Comparison of ENCODE assay signal across 24 mouse cellular contexts in the genomic region with DNA sequence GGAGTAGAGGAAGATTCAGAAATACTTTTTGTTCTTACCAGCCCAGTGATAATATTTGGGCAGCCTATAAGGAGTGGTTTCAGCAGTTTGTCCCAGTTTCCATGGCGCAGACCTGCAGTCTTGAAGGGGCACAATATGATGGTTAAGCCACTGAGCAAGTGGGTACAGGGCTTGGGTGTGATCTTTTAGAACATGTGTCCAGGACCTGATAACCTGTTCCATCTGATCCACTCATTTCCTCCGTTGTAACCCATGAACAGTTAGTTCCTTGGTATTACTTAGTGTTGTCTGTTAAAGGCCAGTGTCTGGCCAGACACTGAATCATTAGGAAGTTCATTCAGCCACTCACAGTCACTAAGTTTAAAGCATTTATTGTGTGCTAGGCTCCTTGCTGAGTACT. TPM values are rescaled to one million over a fixed set of nuclear protein-coding genes. Genes with fewer than 3 reads are reported as not detected.
DNase-seq lines count a peak whose midpoint lies in the region; ATAC-seq and TF ChIP-seq lines count a peak whose summit lies in the region.
"Had no signal": no experiment of that assay in that cellular context is flagged by ENCODE, and none has a peak within 500 bp of the region (broad histone marks: within the 10 kb centered on the region; RNA-seq: fewer than 3 reads in every experiment).

No protein-coding gene starts in this region.

- TF ChIP-seq CTCF in MEL (IDR thresholded peaks at IDR 0.05 in 2 of 3, conservative IDR thresholded peaks at IDR 0.05 in 1 of 3; ENCODE audit: control insufficient read depth in 1 of 3, insufficient read depth in 1 of 3, low read depth in 2 of 3, low read length in 3 of 3, poor library complexity in 1 of 3, severe bottlenecking in 1 of 3) = no peak
- TF ChIP-seq CTCF in liver, postnatal 0 days (IDR thresholded peaks at IDR 0.05; ENCODE audit: low read depth) = no peak

- H3K36me3 ChIP-seq in MEL (ENCODE audit: control insufficient read depth in 1 of 2, insufficient read depth in 2 of 2, low read length in 2 of 2) = peaks cover 0 to 27% of the 10 kb centered on the region in 2 experiments; a peak in 3 of 4 replicates
- H3K36me3 ChIP-seq in liver, embryonic 13.5 days = no peaks in the 10 kb centered on the region
- H3K36me3 ChIP-seq in liver, postnatal 0 days (replicated peaks; ENCODE audit: insufficient read depth, low read length) = no peaks in the 10 kb centered on the region
- H3K36me3 ChIP-seq in embryonic facial prominence, embryonic 10.5 days (replicated peaks) = peaks cover 42% of the 10 kb centered on the region

- H3K4me1 ChIP-seq in MEL (ENCODE audit: control insufficient read depth in 1 of 2, insufficient read depth in 2 of 2, low read length in 2 of 2) = peaks cover 8 to 11% of the 10 kb centered on the region in 2 experiments
- peaks cover 27% of the 10 kb centered on the region for H3K4me1 ChIP-seq in liver, embryonic 13.5 days (replicated peaks)
- H3K4me1 ChIP-seq in liver, postnatal 0 days (ENCODE audit: insufficient read depth) = no peaks in the 10 kb centered on the region
- H3K4me1 ChIP-seq in embryonic facial prominence, embryonic 10.5 days = no peaks in the 10 kb centered on the region
- H3K4me1 ChIP-seq: embryonic facial prominence, embryonic 12.5 days; heart, embryonic 10.5 days; hindbrain, embryonic 12.5 days had no signal

- TF ChIP-seq RAD21 in MEL (IDR thresholded peaks at IDR 0.05; ENCODE audit: low read depth, low read length) = no peak

- peak; percentile 88 for ATAC-seq in liver, embryonic 13.5 days (ENCODE audit: low read depth)
- peak; percentile 41 for ATAC-seq in liver, postnatal 0 days
- ATAC-seq: forebrain, embryonic 13.5 days; forebrain, postnatal 0 days; hindbrain, embryonic 16.5 days; inflammation-experienced regulatory T-cells, adult 6 months had no signal

- DNase-seq in MEL (ENCODE audit: low read depth, low spot score) = peak; percentile 30
- DNase-seq in c-Kit-positive CD71-positive TER-119-positive erythroid progenitor cells, embryonic 14.5 days (ENCODE audit: low spot score) = peak; percentile 37
- peak; percentile 22 for DNase-seq in liver, embryonic 13.5 days
- DNase-seq in liver, postnatal 0 days = no peak
- no peak for DNase-seq in layer of hippocampus, adult 9-10 months (ENCODE audit: low spot score)
- DNase-seq in embryonic facial prominence, embryonic 10.5 days (ENCODE audit: low spot score) = no peak
- DNase-seq in neural tube, embryonic 10.5 days (ENCODE audit: extremely low spot score, low spot score) = no peak
- no peak for DNase-seq in gastrocnemius, postnatal 25 days
- DNase-seq: adrenal gland, postnatal 25 days; cerebellum, adult 11 months; cerebellum, adult 8-10 months; cerebellum, postnatal 14 days; embryo, embryonic 11 days; forebrain, postnatal 0 days; gastrocnemius, adult 2 months; heart, adult 18-20 months; heart, postnatal 10 days; heart, postnatal 4 days had no signal

- H3K9me3 ChIP-seq in MEL (replicated peaks; ENCODE audit: insufficient read depth, low read length) = no peaks in the 10 kb centered on the region
- H3K9me3 ChIP-seq in liver, embryonic 13.5 days (replicated peaks) = no peaks in the 10 kb centered on the region
- 0 out of 2 replicates have a peak, but pooled peaks cover 3% of the 10 kb centered on the region for H3K9me3 ChIP-seq in liver, postnatal 0 days (ENCODE audit: low read length)
- no peaks in the 10 kb centered on the region for H3K9me3 ChIP-seq in embryonic facial prominence, embryonic 10.5 days
- H3K9me3 ChIP-seq: embryonic facial prominence, embryonic 12.5 days; forebrain, embryonic 13.5 days; heart, embryonic 10.5 days; hindbrain, embryonic 12.5 days had no signal

- no peak overlapping the region for H3K27ac ChIP-seq in MEL (ENCODE audit: control insufficient read depth, low read depth, low read length)
- 0 out of 2 replicates have a peak overlapping the region, but pooled peaks have one; percentile 4 for H3K27ac ChIP-seq in liver, embryonic 13.5 days
- H3K27ac ChIP-seq in liver, postnatal 0 days (ENCODE audit: low read depth) = no peak overlapping the region
- H3K27ac ChIP-seq in embryonic facial prominence, embryonic 10.5 days (replicated peaks) = no peak overlapping the region
- H3K27ac ChIP-seq: embryonic facial prominence, embryonic 12.5 days; forebrain, embryonic 13.5 days; gastrocnemius, adult 2 months; heart, embryonic 10.5 days; hindbrain, embryonic 12.5 days had no signal

- H3K79me2 ChIP-seq in MEL (ENCODE audit: control insufficient read depth, insufficient read depth, low read length, poor library complexity) = no peaks in the 10 kb centered on the region; the same call in 1 of the 2 replicates

- no peak overlapping the region for H3K9ac ChIP-seq in MEL (ENCODE audit: control insufficient read depth, low read depth, low read length, poor library complexity, severe bottlenecking)
- H3K9ac ChIP-seq in liver, embryonic 13.5 days = 0 out of 2 replicates have a peak overlapping the region, but pooled peaks have one; percentile 43
- no peak overlapping the region for H3K9ac ChIP-seq in liver, postnatal 0 days (replicated peaks)
- H3K9ac ChIP-seq: embryonic facial prominence, embryonic 12.5 days; forebrain, embryonic 13.5 days; forebrain, postnatal 0 days; hindbrain, embryonic 12.5 days had no signal

- no peak for TF ChIP-seq EP300 in MEL (IDR thresholded peaks at IDR 0.05; ENCODE audit: low read depth in 1 of 2, low read length in 2 of 2)
- no peak for TF ChIP-seq EP300 in liver, postnatal 0 days (IDR thresholded peaks at IDR 0.05; ENCODE audit: low read depth)

- H3K27me3 ChIP-seq in MEL (ENCODE audit: control insufficient read depth in 1 of 2, insufficient read depth in 2 of 2, low read length in 2 of 2) = no peaks in the 10 kb centered on the region
- no peaks in the 10 kb centered on the region for H3K27me3 ChIP-seq in liver, embryonic 13.5 days
- H3K27me3 ChIP-seq in liver, postnatal 0 days (ENCODE audit: insufficient read depth, low read length) = no peaks in the 10 kb centered on the region
- no peaks in the 10 kb centered on the region for H3K27me3 ChIP-seq in embryonic facial prominence, embryonic 10.5 days (replicated peaks; ENCODE audit: low read depth, poor library complexity, severe bottlenecking)
- H3K27me3 ChIP-seq: embryonic facial prominence, embryonic 12.5 days; forebrain, embryonic 13.5 days; hindbrain, embryonic 12.5 days had no signal

- 36% methylated on average over 2 of the region's 2 CpGs for WGBS in liver, embryonic 13.5 days (ENCODE audit: insufficient replicate concordance)
- 53% methylated on average over 2 of the region's 2 CpGs for WGBS in liver, postnatal 0 days (ENCODE audit: insufficient replicate concordance)
- 89% methylated on average over 2 of the region's 2 CpGs for WGBS in embryonic facial prominence, embryonic 10.5 days

- no peak overlapping the region for H3K4me3 ChIP-seq in MEL (ENCODE audit: control insufficient read depth in 1 of 2, insufficient read depth in 1 of 2, low read depth in 2 of 2, low read length in 2 of 2)
- H3K4me3 ChIP-seq in liver, embryonic 13.5 days (replicated peaks) = no peak overlapping the region
- no peak overlapping the region for H3K4me3 ChIP-seq in liver, postnatal 0 days (ENCODE audit: low read depth, low read length)
- H3K4me3 ChIP-seq in embryonic facial prominence, embryonic 10.5 days = no peak overlapping the region
- H3K4me3 ChIP-seq: embryonic facial prominence, embryonic 12.5 days; forebrain, embryonic 13.5 days; gastrocnemius, adult 2 months; heart, embryonic 10.5 days; hindbrain, embryonic 12.5 days had no signal

- no peak for TF ChIP-seq POLR2A in MEL (IDR thresholded peaks at IDR 0.05; ENCODE audit: control insufficient read depth in 1 of 2, insufficient read depth in 1 of 2, low read depth in 1 of 2, low read length in 2 of 2, poor library complexity in 1 of 2)

- H3K4me2 ChIP-seq in liver, embryonic 13.5 days = peak overlapping the region; percentile 1; the same call in 1 of the 2 replicates
- no peak overlapping the region for H3K4me2 ChIP-seq in liver, postnatal 0 days (ENCODE audit: low read depth, low read length)
- H3K4me2 ChIP-seq: embryonic facial prominence, embryonic 12.5 days; forebrain, embryonic 13.5 days; hindbrain, embryonic 12.5 days had no signal

TF ChIP-seq in MEL, 35 proteins besides CTCF, POLR2A, EP300 and RAD21:
- TF ChIP-seq MAZ (IDR thresholded peaks at IDR 0.05; ENCODE audit: low read depth, low read length) (no peak), TAL1 (IDR thresholded peaks at IDR 0.05; ENCODE audit: low read length) (0 out of 2 replicates have a peak, but pooled peaks have one; percentile 16)

RNA-seq across cellular contexts. Expression of a gene that starts 54.7 kb away (rescaled TPM):
- total RNA-seq in MEL (2012; rRNA removed) = 7.3 and 7.5 TPM in 2 replicates
- polyA plus RNA-seq in MEL (2012; ENCODE audit: insufficient read depth in 1 of 2, insufficient read length in 2 of 2, low read depth in 1 of 2, low replicate concordance in 2 of 2, missing spikeins in 1 of 2) = 10 to 100 TPM in 1 of 2 experiments, not detected in 1; 13.4 TPM
- 17.3 and 19.3 TPM in 2 replicates for polyA plus RNA-seq in liver, embryonic 13.5 days (2015; fragmentation: Nextera tagmentation; extraction: Ambion mirVana)
- 18.1 and 20.8 TPM in 2 replicates for polyA plus RNA-seq in liver, postnatal 0 days (2015; fragmentation: Nextera tagmentation; extraction: Ambion mirVana)
- 150 and 158 TPM in 2 replicates for polyA plus RNA-seq in embryonic facial prominence, embryonic 10.5 days (2016; fragmentation: Nextera tagmentation; extraction: Ambion mirVana)
- 10 to 100 TPM; 17.0 to 18.2 TPM for total RNA-seq in gastrocnemius, postnatal 25 days (2021)

Comparison
In these comparisons a context has a peak if more than half of its experiments do, and no peak if none do; other contexts are left out.
1. DNase-seq: peak in MEL (single experiment), c-Kit-positive CD71-positive TER-119-positive erythroid progenitor cells, embryonic 14.5 days (single experiment) and liver, embryonic 13.5 days (single experiment); none in liver, postnatal 0 days (single experiment), layer of hippocampus, adult 9-10 months (single experiment), embryonic facial prominence, embryonic 10.5 days (single experiment), neural tube, embryonic 10.5 days (single experiment) and gastrocnemius, postnatal 25 days (single experiment).